Mouse (Mus musculus): ENCODE results near the gene Serhl.

GRCm38 (mm10) chr15:83124625-83125024 is 35.3 kb downstream of the Serhl start:
- TF ChIP-seq CTCF (IDR thresholded peaks at IDR 0.05; ENCODE audit: extremely low read depth, insufficient read depth, low read length) (no peak), POLR2A (IDR thresholded peaks at IDR 0.05; ENCODE audit: extremely low read depth, insufficient read depth, low read length) (no peak)

Measured in cortical plate, adult 2 months (tissue).